Mouse (Mus musculus): ENCODE results near the gene H2al1e. TPM values are rescaled to one million over a fixed set of nuclear protein-coding genes. Genes with fewer than 3 reads are reported as not detected.

H2al1e gene
- total RNA-seq, 2 experiments from 2014 or later = not detected

Other genes starting within 250 kb of the H2al1e start
- not detected for gene H2al1a, start 12.7 kb upstream of the H2al1e start, total RNA-seq (2021)
- gene H2al1b, start 9.5 kb upstream of the H2al1e start, total RNA-seq (2021) = not detected
- not detected for gene H2al1c, start 6.3 kb upstream of the H2al1e start, total RNA-seq (2021)
- gene H2al1d, start 3.1 kb upstream of the H2al1e start, total RNA-seq (2021) = not detected
- not detected for gene H2al1f, start 3.2 kb downstream of the H2al1e start, total RNA-seq (2021)
- gene H2al1g, start 6.3 kb downstream of the H2al1e start, total RNA-seq (2021) = not detected
- not detected for gene H2al1h, start 9.6 kb downstream of the H2al1e start, total RNA-seq (2021)
- gene H2al1i, start 12.7 kb downstream of the H2al1e start, total RNA-seq (2021) = not detected
- not detected for gene H2al1j, start 15.9 kb downstream of the H2al1e start, total RNA-seq (2021)